Mouse (Mus musculus): ENCODE results near the gene Acta2.

- TF ChIP-seq POLR2A (IDR thresholded peaks at IDR 0.05; ENCODE audit: control insufficient read depth, extremely low read depth, insufficient read depth, low read length, poor library complexity) (no peak), CTCF (IDR thresholded peaks at IDR 0.05; ENCODE audit: borderline replicate concordance, control insufficient read depth, extremely low read depth, insufficient read depth, low read length, poor library complexity) (no peak)
These were observed 12.5 kb downstream of the Acta2 start for GRCm38 (mm10) chr19:34242925-34243324.
